Mouse (Mus musculus): ENCODE results near the gene Nop10. TPM values are rescaled to one million over a fixed set of nuclear protein-coding genes. Genes with fewer than 3 reads are reported as not detected.

Gene Nop10
- polyA plus RNA-seq, 1 experiment from 2014 or later = 55.3 TPM

DNA sequence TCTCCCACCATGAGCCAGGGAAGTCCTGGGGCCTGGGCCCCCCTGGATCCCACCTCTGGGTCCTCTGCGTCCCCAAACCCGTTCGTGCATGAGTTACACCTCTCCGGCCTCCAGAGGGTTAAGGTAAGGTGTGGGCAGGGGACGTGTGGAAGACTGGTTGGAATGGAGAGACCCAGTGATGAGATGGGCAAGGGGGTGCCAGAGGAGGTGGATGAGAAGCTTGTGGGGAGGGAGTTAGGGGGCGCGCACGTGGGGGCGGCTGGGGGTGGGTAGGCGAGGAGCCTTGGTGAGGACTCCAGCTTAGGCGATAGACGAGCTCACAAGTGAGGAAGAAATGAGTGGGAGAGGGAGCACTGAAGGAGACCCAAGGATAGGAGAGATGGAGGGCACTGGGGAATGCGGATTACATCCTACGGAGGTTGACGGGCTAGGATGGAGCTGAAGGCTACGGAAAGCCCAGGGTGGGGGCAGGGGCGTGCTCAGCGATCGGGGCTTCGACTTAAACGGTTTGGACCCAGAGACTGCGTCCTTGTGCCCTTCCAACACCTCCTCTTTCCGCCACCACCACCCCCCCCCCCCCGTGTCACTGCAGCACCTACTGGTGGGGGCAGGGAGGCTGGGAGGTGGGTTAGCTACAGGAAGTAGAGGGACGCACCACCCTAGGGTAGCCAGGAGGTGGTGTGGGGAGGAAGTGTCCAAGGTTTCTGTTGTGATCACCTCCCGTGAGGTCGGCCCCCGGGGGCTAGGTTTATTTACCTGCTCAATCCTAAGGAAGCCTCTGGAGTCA lies 21.6 kb upstream of the Nop10 start:
- CTCF ChIA-PET = interaction anchor here (0.7 to 3.1 kb wide), 5 partner anchors 10 to 121 kb away, joined by 3 to 9 read pairs (median 4); no protein-coding TSS in a partner anchor
- POLR2A ChIA-PET = interaction anchor here (0.6 to 0.7 kb wide), 3 partner anchors 14 to 100 kb away, joined by 4 to 5 read pairs (median 5); no protein-coding TSS in a partner anchor
- in situ Hi-C loops (cut with MboI; ENCODE audit: low pct_unique_long_range_greater_than_20kb) = no loop called here
- no peak for TF ChIP-seq CTCF (IDR thresholded peaks at IDR 0.05)
- H3K27me3 ChIP-seq = no peaks in the 10 kb centered on the region
- DNase-seq (ENCODE audit: low read depth, low spot score) (no peak), ATAC-seq (peak; percentile 34)

DNA sequence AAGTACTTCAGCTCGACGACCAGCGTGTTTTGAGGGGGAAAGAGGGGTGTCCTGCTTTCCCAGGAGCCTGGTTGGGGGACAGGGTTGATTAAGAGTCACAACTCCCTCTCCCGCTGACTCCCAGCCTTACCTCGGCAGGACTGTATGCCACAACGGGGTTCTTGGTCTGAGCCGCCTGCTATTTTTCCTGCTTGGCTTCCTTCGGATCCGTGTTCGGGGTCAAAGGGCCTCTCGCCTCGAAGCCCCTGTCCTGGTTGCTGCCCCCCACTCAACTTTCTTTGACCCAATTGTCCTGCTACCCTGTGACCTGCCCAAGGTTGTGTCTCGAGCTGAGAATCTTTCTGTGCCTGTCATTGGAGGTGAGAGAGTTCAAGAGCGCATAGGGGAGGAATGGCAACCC lies 19.9 kb upstream of the Nop10 start:
- in situ Hi-C loops (cut with MboI; ENCODE audit: low pct_unique_long_range_greater_than_20kb) = no loop called here
- ChIA-PET POLR2A (interaction anchor here (0.6 kb wide), 1 partner anchor 476 kb away, joined by 3 read pairs; no protein-coding TSS in a partner anchor), CTCF (no interaction called here)
- ATAC-seq (no peak), DNase-seq (ENCODE audit: low read depth, low spot score) (no peak)
- H3K27me3 ChIP-seq = no peaks in the 10 kb centered on the region
- TF ChIP-seq CTCF (IDR thresholded peaks at IDR 0.05) = no peak

DNA sequence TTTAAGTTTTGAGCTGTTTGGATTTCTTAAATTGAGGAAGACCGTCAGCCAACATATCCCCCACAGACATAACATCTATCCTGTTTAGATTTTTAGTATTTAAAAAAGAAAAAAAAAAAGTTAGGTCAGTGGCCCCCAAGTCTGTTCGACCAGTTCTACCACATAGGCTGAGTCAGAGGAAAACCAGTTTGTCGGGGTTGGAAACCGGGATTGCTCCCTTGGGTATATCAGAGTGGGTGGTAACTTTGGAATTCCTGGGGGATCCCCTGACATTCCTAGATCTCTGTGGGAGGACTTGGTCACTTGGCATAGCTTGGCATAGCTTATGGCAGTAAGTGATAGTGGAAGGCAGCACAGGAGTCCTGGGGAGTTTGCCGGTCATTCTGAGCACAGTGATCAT lies 16.4 kb upstream of the Nop10 start:
- ChIA-PET CTCF (interaction anchor here (0.9 to 2.0 kb wide), 4 partner anchors 15 to 134 kb away, joined by 3 to 4 read pairs (median 3); partner anchors contain the start of genes Katnbl1 and Nop10), POLR2A (interaction anchor here (1.0 kb wide), 1 partner anchor 9 kb away, joined by 5 read pairs; no protein-coding TSS in a partner anchor)
- ATAC-seq = peak; percentile 81
- in situ Hi-C loops (cut with MboI; ENCODE audit: low pct_unique_long_range_greater_than_20kb) = no loop called here
- no peak for DNase-seq (ENCODE audit: low read depth, low spot score)
- no peaks in the 10 kb centered on the region for H3K27me3 ChIP-seq
- no peak for TF ChIP-seq CTCF (IDR thresholded peaks at IDR 0.05)

DNA sequence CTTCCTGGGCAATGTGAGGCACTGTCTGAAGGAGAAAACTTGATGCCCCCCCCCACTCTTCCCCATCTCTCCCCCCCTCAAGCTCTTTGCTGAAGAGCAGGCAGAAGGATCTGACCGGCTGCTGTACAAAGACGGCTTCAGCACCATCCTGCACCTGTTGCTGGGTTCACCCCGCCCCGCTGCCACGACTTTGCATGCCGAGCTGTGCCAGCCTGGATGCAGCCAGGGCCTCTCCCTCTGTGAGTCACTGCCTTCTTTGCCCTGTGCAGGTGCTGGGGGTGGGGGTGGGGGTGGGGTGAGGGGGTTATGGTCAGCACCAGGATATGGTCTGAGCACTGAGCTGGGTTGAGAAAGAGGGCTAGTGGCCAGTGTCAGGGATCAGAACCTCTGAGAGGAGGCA lies 15.5 kb upstream of the Nop10 start:
- no peak for DNase-seq (ENCODE audit: low read depth, low spot score)
- no peaks in the 10 kb centered on the region for H3K27me3 ChIP-seq
- ChIA-PET CTCF (interaction anchor here (0.9 to 2.0 kb wide), 5 partner anchors 14 to 133 kb away, joined by 3 to 4 read pairs (median 3); partner anchors contain the start of genes Katnbl1, Nop10 and Slc12a6), POLR2A (no interaction called here)
- TF ChIP-seq CTCF (IDR thresholded peaks at IDR 0.05) = no peak
- in situ Hi-C loops (cut with MboI; ENCODE audit: low pct_unique_long_range_greater_than_20kb) = no loop called here
- ATAC-seq = no peak

DNA sequence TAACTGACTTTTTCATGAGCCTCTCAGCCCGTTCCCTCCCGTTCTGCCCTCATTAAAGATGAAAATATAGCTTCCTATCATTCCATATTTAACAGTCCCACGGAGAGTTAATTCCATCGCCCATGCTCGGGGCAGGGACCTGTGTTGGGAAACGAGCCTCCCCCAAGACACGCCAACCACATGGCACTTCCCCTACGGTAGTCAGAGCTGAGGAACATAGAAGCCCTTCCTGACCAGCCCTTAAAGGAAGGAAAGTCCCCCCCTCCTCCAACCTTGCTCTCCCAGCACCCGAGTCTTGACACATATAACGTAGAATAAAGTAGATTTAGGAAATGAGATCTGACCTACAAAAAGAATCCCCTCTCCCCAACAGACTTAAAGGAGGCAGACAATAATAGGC lies 14.4 kb upstream of the Nop10 start:
- DNase-seq (ENCODE audit: low read depth, low spot score) = no peak
- in situ Hi-C loops (cut with MboI; ENCODE audit: low pct_unique_long_range_greater_than_20kb) = no loop called here
- no peaks in the 10 kb centered on the region for H3K27me3 ChIP-seq
- no peak for TF ChIP-seq CTCF (IDR thresholded peaks at IDR 0.05)
- ATAC-seq = no peak
- POLR2A ChIA-PET = no interaction called here
- CTCF ChIA-PET = no interaction called here

DNA sequence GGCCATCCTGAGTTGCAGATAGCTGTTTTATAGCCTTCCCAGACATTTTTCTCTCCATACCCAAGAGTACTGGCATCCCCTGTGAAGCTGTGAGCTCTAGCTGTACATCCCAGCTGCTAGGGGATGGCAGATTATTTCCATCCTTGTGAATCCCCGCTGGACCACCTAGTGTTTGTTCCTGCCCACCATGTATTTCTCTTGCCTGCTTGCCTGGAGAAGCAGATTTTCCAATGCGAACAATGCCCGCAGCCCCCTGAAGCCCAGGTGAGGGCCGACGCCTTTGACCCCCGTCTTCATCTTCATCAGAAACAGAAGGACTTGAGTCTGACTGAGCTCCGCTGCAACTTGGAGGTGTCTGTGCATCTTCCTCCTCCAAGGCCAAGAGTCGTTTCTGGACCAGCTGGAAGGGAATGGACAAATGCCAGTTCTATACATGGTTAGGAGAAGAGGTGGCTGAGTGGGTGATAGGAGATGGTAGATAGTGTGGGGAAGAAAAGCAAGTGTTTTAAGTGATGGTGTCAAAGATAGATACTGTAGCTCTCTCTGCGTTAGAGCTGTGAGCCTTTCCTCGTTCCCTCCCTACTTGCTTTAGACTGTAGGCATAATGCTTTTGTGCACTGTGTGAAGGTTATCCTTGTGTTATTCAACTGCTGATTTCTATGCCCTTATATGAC lies 11.8 kb upstream of the Nop10 start:
- CTCF ChIA-PET = interaction anchor here (1.7 kb wide), 1 partner anchor 10 kb away, joined by 6 read pairs; the partner anchor contains the start of gene Nutm1
- H3K27me3 ChIP-seq = no peaks in the 10 kb centered on the region
- in situ Hi-C loops (cut with MboI; ENCODE audit: low pct_unique_long_range_greater_than_20kb) = no loop called here
- TF ChIP-seq CTCF (IDR thresholded peaks at IDR 0.05) = no peak
- POLR2A ChIA-PET = no interaction called here
- ATAC-seq = no peak
- no peak for DNase-seq (ENCODE audit: low read depth, low spot score)

DNA sequence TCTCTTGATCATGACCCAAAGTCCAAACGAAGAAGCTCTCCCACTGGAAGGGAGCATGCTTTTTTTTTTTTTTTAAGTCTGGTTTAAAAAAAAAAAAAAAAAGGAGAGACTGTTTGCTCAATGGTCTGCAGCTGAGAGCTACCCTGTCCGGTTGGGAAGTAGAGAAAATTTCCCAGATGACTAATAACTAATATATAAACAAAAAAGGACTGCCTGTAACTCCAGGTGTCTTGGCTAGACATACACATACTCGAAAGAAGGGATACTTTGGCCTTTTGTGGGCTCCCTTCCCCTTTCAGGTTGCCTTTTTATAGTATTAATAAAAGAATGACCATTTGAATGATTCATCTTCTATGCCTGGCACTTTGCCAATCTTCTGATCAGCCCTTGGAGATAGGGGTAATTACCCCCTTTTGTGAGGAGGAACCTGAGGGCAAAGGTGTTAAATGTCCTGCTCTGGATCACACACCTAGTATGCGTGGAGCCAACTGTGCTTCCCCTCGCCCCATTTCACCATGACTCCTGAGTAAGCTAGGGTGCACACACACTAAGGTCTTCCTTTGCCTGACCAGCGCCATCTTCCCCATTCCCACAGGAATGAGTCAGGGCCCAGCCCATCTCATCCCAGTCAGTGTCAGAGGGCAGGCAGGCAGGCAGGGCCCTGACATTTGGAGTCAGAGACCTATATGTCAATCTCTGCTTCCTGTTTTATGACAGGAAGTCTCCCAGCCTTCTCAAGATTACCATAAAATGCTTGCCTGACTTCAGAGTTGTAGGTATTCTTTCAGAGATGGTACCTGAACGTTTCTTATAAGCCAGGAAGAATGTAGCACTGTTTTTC lies 6.8 kb upstream of the Nop10 start:
- ChIA-PET POLR2A (interaction anchor here (0.5 to 0.7 kb wide), 3 partner anchors 9 to 59 kb away, joined by 3 to 5 read pairs (median 3); no protein-coding TSS in a partner anchor), CTCF (interaction anchor here (0.9 to 2.2 kb wide), 2 partner anchors 19 to 58 kb away, joined by 3 to 6 read pairs; no protein-coding TSS in a partner anchor)
- ATAC-seq = no peak
- TF ChIP-seq CTCF (IDR thresholded peaks at IDR 0.05) = no peak
- H3K27me3 ChIP-seq = no peaks in the 10 kb centered on the region
- in situ Hi-C loops (cut with MboI; ENCODE audit: low pct_unique_long_range_greater_than_20kb) = no loop called here
- no peak for DNase-seq (ENCODE audit: low read depth, low spot score)

DNA sequence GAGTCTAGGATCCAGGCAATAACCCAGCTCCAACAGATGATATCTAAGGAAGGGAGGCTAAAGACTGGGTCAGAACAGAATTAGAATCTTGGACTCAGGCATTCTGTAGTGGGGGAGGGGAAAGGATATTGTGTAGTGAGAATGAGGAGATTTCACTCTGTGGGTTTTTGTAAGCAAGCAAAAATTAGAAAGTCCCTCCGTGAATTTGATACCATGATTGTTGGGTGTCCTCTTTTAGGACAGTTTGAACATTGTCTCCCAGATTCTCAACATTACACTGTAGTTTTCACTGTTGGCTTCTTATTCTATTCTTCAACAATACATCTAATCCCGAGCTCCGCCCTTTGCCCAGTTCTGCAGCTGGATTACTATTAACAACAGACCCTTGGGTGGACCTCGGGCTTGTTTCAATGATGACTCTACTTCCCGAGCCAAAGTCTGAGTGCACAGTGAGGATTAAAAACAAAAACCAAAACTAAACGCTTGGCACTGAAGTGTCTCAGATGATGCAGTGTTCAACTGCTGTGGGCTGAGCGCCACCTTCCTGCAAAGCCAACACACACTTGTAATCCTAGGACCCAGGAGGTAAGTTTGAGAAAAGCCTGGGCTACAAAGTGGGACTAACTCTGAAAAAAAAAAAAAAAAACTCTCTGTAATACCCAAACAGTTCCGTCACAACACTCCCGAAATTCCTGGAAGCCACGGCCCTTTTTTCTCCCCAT lies 2.3 kb upstream of the Nop10 start, which contains the start of gene Nutm1:
Nutm1 (minus strand) TSS at position 51 of the 722 bp plus-strand sequence.
- ATAC-seq = peak; percentile 32
- H3K27me3 ChIP-seq = no peaks in the 10 kb centered on the region
- no peak for DNase-seq (ENCODE audit: low read depth, low spot score)
- in situ Hi-C loops (cut with MboI; ENCODE audit: low pct_unique_long_range_greater_than_20kb) = no loop called here
- ChIA-PET CTCF (interaction anchor here (1.0 to 1.8 kb wide), 5 partner anchors 9 to 63 kb away, joined by 3 to 12 read pairs (median 3); no protein-coding TSS in a partner anchor), POLR2A (no interaction called here)
- TF ChIP-seq CTCF (IDR thresholded peaks at IDR 0.05) = peak; percentile 73

DNA sequence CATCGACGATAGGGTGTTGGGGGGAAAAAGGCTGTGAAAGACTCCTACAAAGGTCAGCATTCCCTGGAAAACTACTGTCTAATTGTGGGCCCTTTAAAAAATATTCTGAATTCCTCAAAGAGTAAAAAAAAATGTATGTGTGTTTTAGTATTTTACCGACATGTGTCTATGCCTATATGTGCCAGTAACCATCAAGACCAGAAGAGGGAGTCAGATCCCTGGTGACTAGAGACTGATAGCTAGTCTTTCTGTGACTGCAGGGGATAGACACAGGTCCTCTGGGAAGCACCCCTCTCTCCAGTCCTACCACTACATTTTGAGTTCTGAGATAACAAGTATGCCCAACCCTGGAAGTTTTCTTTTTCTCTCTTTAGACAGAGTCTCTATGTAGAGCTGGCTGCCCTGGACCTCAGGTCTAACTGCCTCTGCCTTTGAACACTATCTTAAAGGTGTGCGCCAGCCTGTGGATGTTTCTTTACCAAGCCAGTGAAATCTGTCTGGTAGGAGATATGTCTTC lies 1.1 kb downstream of the Nop10 start:
- CTCF ChIA-PET = interaction anchor here (0.9 to 1.9 kb wide), 6 partner anchors 17 to 228 kb away, joined by 3 to 4 read pairs (median 3); partner anchors contain the start of gene Katnbl1
- H3K27me3 ChIP-seq = no peaks in the 10 kb centered on the region
- in situ Hi-C loops (cut with MboI; ENCODE audit: low pct_unique_long_range_greater_than_20kb) = loop anchor here (5.0 to 10.0 kb wide), 2 partner anchors 61 to 102 kb away; partner anchors contain the start of gene Emc4
- peak; percentile 59 for TF ChIP-seq CTCF (IDR thresholded peaks at IDR 0.05)
- ATAC-seq = no peak
- no peak for DNase-seq (ENCODE audit: low read depth, low spot score)
- POLR2A ChIA-PET = no interaction called here

Data from Patski (cell line).